Mouse (Mus musculus) megakaryocyte progenitor cell, adult 5-6 weeks (primary cell): ENCODE results near the gene Mreg. TPM values are rescaled to one million over a fixed set of nuclear protein-coding genes. Genes with fewer than 3 reads are reported as not detected.

Experiments
- ATAC-seq: replicated peaks from 2 replicates; pipeline ENCODE4 v1.8.0; 2016; ENCODE audit warnings: mild to moderate bottlenecking, moderate TSS enrichment, inconsistent platforms; ENCODE audit not compliant: poor library complexity
- total RNA-seq, 2 experiments: library from RNA; stranded (forward) in 1 of 2; stranded (reverse) in 1 of 2; fragments of 157-497, 149-512 nt in 1 of 2; fragments of 200-1000 nt in 1 of 2; gene quantifications; 2 replicates each; pipeline versions ENCODE4 v1.2.3 to v1.2.4; 2015 to 2017

The Mreg gene
- total RNA-seq, 2 experiments from 2014 or later, result 1.3 to 2.5 TPM

GRCm38 (mm10) chr1:72141893-72142480 lies 70.1 kb downstream of the Mreg start:
- peak; percentile 99 for ATAC-seq

GRCm38 (mm10) chr1:72136101-72136500 lies 76.0 kb downstream of the Mreg start:
- no peak for ATAC-seq

- peak; percentile 95 for ATAC-seq
These were observed 77.6 kb downstream of the Mreg start for GRCm38 (mm10) chr1:72134534-72134933.

GRCm38 (mm10) chr1:72123434-72124297 lies 88.4 kb downstream of the Mreg start:
- peak; percentile 100 for ATAC-seq

- no peak for ATAC-seq
These were observed 90.4 kb downstream of the Mreg start for GRCm38 (mm10) chr1:72121608-72122185.

- no peak for ATAC-seq
These were observed 92.1 kb downstream of the Mreg start for GRCm38 (mm10) chr1:72119981-72120380.

GRCm38 (mm10) chr1:72114206-72114605 lies 97.9 kb downstream of the Mreg start:
- ATAC-seq, result no peak

Other genes with a start within 250 kb of the Mreg start
- gene Pecr, start 72.0 kb upstream of the Mreg start, total RNA-seq (2015), result 18.4 and 24.3 TPM in 2 replicates
- 13.0 and 13.3 TPM in 2 replicates for gene Pecr, start 72.0 kb upstream of the Mreg start, total RNA-seq (2017)
- not detected in 2 replicates for gene Tmem169, start 72.1 kb upstream of the Mreg start, total RNA-seq (2015)
- gene Tmem169, start 72.1 kb upstream of the Mreg start, total RNA-seq (2017), result not detected in 2 replicates
- gene Xrcc5, start 95.1 kb upstream of the Mreg start, total RNA-seq (2015), result 12.0 and 12.4 TPM in 2 replicates
- 11.6 and 18.9 TPM in 2 replicates for gene Xrcc5, start 95.1 kb upstream of the Mreg start, total RNA-seq (2017)